In the genomic region with DNA sequence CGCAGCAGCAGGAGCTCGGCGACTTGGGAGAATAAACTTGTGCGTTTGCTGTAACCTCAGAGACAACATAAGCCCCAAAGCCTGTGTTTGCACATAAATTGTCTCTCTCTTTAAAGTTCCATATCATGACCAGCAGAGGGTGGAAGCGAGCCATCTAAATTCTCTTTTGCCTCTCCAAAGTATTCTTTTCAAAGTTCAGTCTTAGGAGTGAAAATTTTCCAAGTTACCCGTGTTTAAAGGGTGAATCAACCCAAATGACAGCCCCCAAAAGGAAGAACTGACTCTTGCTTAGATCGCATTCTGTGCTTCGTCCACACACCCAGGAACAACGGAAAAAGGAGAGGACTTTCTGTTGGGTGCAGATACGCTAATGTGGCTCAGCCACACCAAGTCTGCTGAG, we compare ENCODE assay signal across 8 mouse cellular contexts. TPM values are rescaled to one million over a fixed set of nuclear protein-coding genes. Genes with fewer than 3 reads are reported as not detected.
A peak's percentile ranks its signal among the peaks of the same experiment; 100 is the strongest.
DNase-seq lines count a peak whose midpoint lies in the region; ATAC-seq and TF ChIP-seq lines count a peak whose summit lies in the region.

No protein-coding gene starts in this region.

- 5% methylated on average over 10 of the region's 10 CpGs for WGBS in embryonic facial prominence, embryonic 11.5 days
- WGBS in hindbrain, embryonic 16.5 days: 11% methylated on average over 10 of the region's 10 CpGs
- WGBS in liver, adult 2 months: 9% methylated on average over 10 of the region's 10 CpGs
- WGBS in neural tube, embryonic 13.5 days: 10% methylated on average over 10 of the region's 10 CpGs

- no peaks in the 10 kb centered on the region for H3K4me1 ChIP-seq in embryonic facial prominence, embryonic 11.5 days (ENCODE audit: control insufficient read depth, insufficient read depth, low read length)
- no peaks in the 10 kb centered on the region; the same call in 1 of the 2 replicates for H3K4me1 ChIP-seq in hindbrain, embryonic 16.5 days (ENCODE audit: control insufficient read depth, insufficient read depth, low read depth, low read length)
- no peaks in the 10 kb centered on the region for H3K4me1 ChIP-seq in liver, adult 2 months (ENCODE audit: control insufficient read depth, insufficient read depth, low read length)
- peaks cover 24% of the 10 kb centered on the region for H3K4me1 ChIP-seq in neural tube, embryonic 13.5 days (replicated peaks)

- H3K9me3 ChIP-seq in embryonic facial prominence, embryonic 11.5 days (replicated peaks; ENCODE audit: control insufficient read depth, low read length): no peaks in the 10 kb centered on the region
- H3K9me3 ChIP-seq in hindbrain, embryonic 16.5 days (ENCODE audit: control insufficient read depth, low read length): no peaks in the 10 kb centered on the region
- no peaks in the 10 kb centered on the region for H3K9me3 ChIP-seq in neural tube, embryonic 13.5 days

- no peak for TF ChIP-seq POLR2A in liver, adult 2 months (IDR thresholded peaks at IDR 0.05; ENCODE audit: extremely low read depth, insufficient read depth, low read length)

- peak overlapping the region; percentile 30 for H3K9ac ChIP-seq in embryonic facial prominence, embryonic 11.5 days (replicated peaks; ENCODE audit: low read length)
- no peak overlapping the region for H3K9ac ChIP-seq in hindbrain, embryonic 16.5 days (ENCODE audit: low read depth, low read length)
- H3K9ac ChIP-seq in liver, adult 2 months (ENCODE audit: low read depth, low read length): no peak overlapping the region
- no peak overlapping the region for H3K9ac ChIP-seq in neural tube, embryonic 13.5 days

- DNase-seq in layer of hippocampus, postnatal 10 days (ENCODE audit: low spot score in 2 of 2): peak; percentile 64 to 75
- no peak for DNase-seq in layer of hippocampus, postnatal 36 days
- DNase-seq in R1 (ENCODE audit: low read depth, low spot score): peak; percentile 73
- peak; percentile 82 for DNase-seq in embryonic facial prominence, embryonic 11.5 days (ENCODE audit: low spot score)
- DNase-seq in liver, adult 2 months (ENCODE audit: extremely low read depth, low read depth, low spot score): peak; percentile 26
- no peak for DNase-seq in gastrocnemius, postnatal 25 days

- no peaks in the 10 kb centered on the region for H3K27me3 ChIP-seq in embryonic facial prominence, embryonic 11.5 days (ENCODE audit: control insufficient read depth, insufficient read depth, low read length)
- no peaks in the 10 kb centered on the region for H3K27me3 ChIP-seq in hindbrain, embryonic 16.5 days (replicated peaks; ENCODE audit: control insufficient read depth, insufficient read depth, low read length)
- H3K27me3 ChIP-seq in liver, adult 2 months (ENCODE audit: control insufficient read depth, insufficient read depth, low read length): no peaks in the 10 kb centered on the region
- no peaks in the 10 kb centered on the region for H3K27me3 ChIP-seq in neural tube, embryonic 13.5 days

- no peak for ATAC-seq in embryonic facial prominence, embryonic 11.5 days (replicated peaks; ENCODE audit: insufficient number of reproducible peaks, low FRiP score, low TSS enrichment, low read depth)
- ATAC-seq in hindbrain, embryonic 16.5 days: no peak
- ATAC-seq in neural tube, embryonic 13.5 days (ENCODE audit: low read depth): no peak

- H3K79me2 ChIP-seq in liver, adult 2 months (ENCODE audit: control insufficient read depth, insufficient read depth, low read length): no peaks in the 10 kb centered on the region

- H3K27ac ChIP-seq in embryonic facial prominence, embryonic 11.5 days (replicated peaks; ENCODE audit: low read depth, low read length): no peak overlapping the region
- H3K27ac ChIP-seq in hindbrain, embryonic 16.5 days (ENCODE audit: low read depth, low read length): no peak overlapping the region
- no peak overlapping the region for H3K27ac ChIP-seq in liver, adult 2 months (replicated peaks; ENCODE audit: insufficient read depth, low read depth, low read length)
- H3K27ac ChIP-seq in neural tube, embryonic 13.5 days (replicated peaks): no peak overlapping the region

- no peak overlapping the region for H3K4me2 ChIP-seq in embryonic facial prominence, embryonic 11.5 days (ENCODE audit: low read depth, low read length)
- H3K4me2 ChIP-seq in hindbrain, embryonic 16.5 days (ENCODE audit: low read length): peak overlapping the region; percentile 44
- peak overlapping the region; percentile 30 for H3K4me2 ChIP-seq in neural tube, embryonic 13.5 days

- no peak for TF ChIP-seq CTCF in liver, adult 2 months (IDR thresholded peaks at IDR 0.05; ENCODE audit: low read depth, low read length)

- H3K4me3 ChIP-seq in embryonic facial prominence, embryonic 11.5 days (ENCODE audit: low read depth, low read length): no peak overlapping the region
- no peak overlapping the region for H3K4me3 ChIP-seq in hindbrain, embryonic 16.5 days (ENCODE audit: low read length)
- H3K4me3 ChIP-seq in liver, adult 2 months (ENCODE audit: insufficient read depth, low read depth, low read length): no peak overlapping the region
- H3K4me3 ChIP-seq in neural tube, embryonic 13.5 days: no peak overlapping the region

- H3K36me3 ChIP-seq in embryonic facial prominence, embryonic 11.5 days (replicated peaks; ENCODE audit: control insufficient read depth, insufficient read depth, low read depth, low read length): no peaks in the 10 kb centered on the region
- H3K36me3 ChIP-seq in hindbrain, embryonic 16.5 days (ENCODE audit: control insufficient read depth, insufficient read depth, low read length): no peaks in the 10 kb centered on the region
- H3K36me3 ChIP-seq in liver, adult 2 months (ENCODE audit: control insufficient read depth, insufficient read depth, low read length): no peaks in the 10 kb centered on the region
- no peaks in the 10 kb centered on the region for H3K36me3 ChIP-seq in neural tube, embryonic 13.5 days

RNA-seq across cellular contexts. Expression of a gene that starts 17.2 kb away (rescaled TPM):
- 1 to 10 TPM; 3.8 to 5.4 TPM for total RNA-seq in layer of hippocampus, postnatal 10 days (2021)
- total RNA-seq in layer of hippocampus, postnatal 36 days (2021): 1 to 10 TPM; 5.1 to 5.2 TPM
- not detected in 2 replicates for polyA plus RNA-seq in embryonic facial prominence, embryonic 11.5 days (2014; fragmentation: Nextera tagmentation; extraction: Ambion mirVana)
- polyA plus RNA-seq in hindbrain, embryonic 16.5 days (2015; fragmentation: Nextera tagmentation; extraction: Ambion mirVana): 2.6 and 2.7 TPM in 2 replicates
- not detected in 2 replicates for total RNA-seq in liver, adult 2 months (2014; rRNA removed)
- polyA plus RNA-seq in liver, adult 2 months (2012; rRNA removed): not detected in 2 replicates
- 0.32 TPM in 1 of 2 replicates, not detected in the other for polyA plus RNA-seq in neural tube, embryonic 13.5 days (2015; fragmentation: Nextera tagmentation; extraction: Ambion mirVana)
- not detected for total RNA-seq in gastrocnemius, postnatal 25 days (2021)

RNA-seq across cellular contexts. Expression of a gene that starts 24.5 kb away (rescaled TPM):
- under 1 TPM; 0.60 to 0.62 TPM for total RNA-seq in layer of hippocampus, postnatal 10 days (2021)
- under 1 TPM; 0.17 to 0.51 TPM for total RNA-seq in layer of hippocampus, postnatal 36 days (2021)
- polyA plus RNA-seq in embryonic facial prominence, embryonic 11.5 days (2014; fragmentation: Nextera tagmentation; extraction: Ambion mirVana): 0.24 TPM in 1 of 2 replicates, not detected in the other
- 1.6 and 1.9 TPM in 2 replicates for polyA plus RNA-seq in hindbrain, embryonic 16.5 days (2015; fragmentation: Nextera tagmentation; extraction: Ambion mirVana)
- total RNA-seq in liver, adult 2 months (2014; rRNA removed): 0.13 and 0.18 TPM in 2 replicates
- 0.09 and 0.10 TPM in 2 replicates for polyA plus RNA-seq in liver, adult 2 months (2012; rRNA removed)
- polyA plus RNA-seq in neural tube, embryonic 13.5 days (2015; fragmentation: Nextera tagmentation; extraction: Ambion mirVana): 1.4 and 3.3 TPM in 2 replicates
- 1 to 10 TPM in 1 of 2 experiments, under 1 TPM in 1; 0.84 to 8.2 TPM for total RNA-seq in gastrocnemius, postnatal 25 days (2021)

RNA-seq across cellular contexts. Expression of a gene that starts 33.0 kb away (rescaled TPM):
- 100 to 1,000 TPM; 299 to 308 TPM for total RNA-seq in layer of hippocampus, postnatal 10 days (2021)
- 100 to 1,000 TPM; 502 to 515 TPM for total RNA-seq in layer of hippocampus, postnatal 36 days (2021)
- polyA plus RNA-seq in embryonic facial prominence, embryonic 11.5 days (2014; fragmentation: Nextera tagmentation; extraction: Ambion mirVana): 31.9 and 32.3 TPM in 2 replicates
- polyA plus RNA-seq in hindbrain, embryonic 16.5 days (2015; fragmentation: Nextera tagmentation; extraction: Ambion mirVana): 85.2 and 102 TPM in 2 replicates
- 3.7 and 3.9 TPM in 2 replicates for total RNA-seq in liver, adult 2 months (2014; rRNA removed)
- 2.2 and 3.3 TPM in 2 replicates for polyA plus RNA-seq in liver, adult 2 months (2012; rRNA removed)
- polyA plus RNA-seq in neural tube, embryonic 13.5 days (2015; fragmentation: Nextera tagmentation; extraction: Ambion mirVana): 83.7 and 86.8 TPM in 2 replicates
- 10 to 100 TPM; 11.3 to 11.6 TPM for total RNA-seq in gastrocnemius, postnatal 25 days (2021)

Comparison
In these comparisons a context has a peak if more than half of its experiments do, and no peak if none do; other contexts are left out.
1. DNase-seq: peak in layer of hippocampus, postnatal 10 days (2 of 2), R1 (single experiment), embryonic facial prominence, embryonic 11.5 days (single experiment) and liver, adult 2 months (single experiment); none in layer of hippocampus, postnatal 36 days (0 of 2) and gastrocnemius, postnatal 25 days (single experiment).
2. RNA of a gene that starts 33.0 kb away (total RNA-seq): 502 to 515 TPM in layer of hippocampus, postnatal 36 days and 299 to 308 TPM in layer of hippocampus, postnatal 10 days; 11.3 to 11.6 TPM in gastrocnemius, postnatal 25 days and 3.7 to 3.9 TPM in liver, adult 2 months; every median in the first group is over 10 times any median in the second.